Mouse (Mus musculus) limb, embryonic 10.5 days (tissue): ENCODE measurements around the gene Ggct. TPM values are rescaled to one million over a fixed set of nuclear protein-coding genes. Genes with fewer than 3 reads are reported as not detected.

Experiments used
- DNase-seq: peaks from one replicate; pipeline ENCODE4 v3.0.0-alpha.2; 2017; ENCODE audit warnings: low spot score
- H3K27ac ChIP-seq: fragments of 300-500 bp; sonication (generic); 2 replicates; pipeline ENCODE4 v1.5.1; 2016; ENCODE audit warnings: mild to moderate bottlenecking
- H3K27me3 ChIP-seq: fragments of 300-500 bp; sonication (generic); 2 replicates; pipeline ENCODE4 v1.6.1; 2016; ENCODE audit warnings: low read depth, mild to moderate bottlenecking; ENCODE audit not compliant: poor library complexity, severe bottlenecking
- H3K36me3 ChIP-seq: fragments of 300-500 bp; sonication (generic); 2 replicates; pipeline ENCODE4 v1.6.1; 2016; ENCODE audit warnings: mild to moderate bottlenecking, moderate library complexity
- H3K4me1 ChIP-seq: fragments of 300-500 bp; sonication (generic); 2 replicates; pipeline ENCODE4 v1.6.1; 2016
- H3K4me3 ChIP-seq: fragments of 300-500 bp; sonication (generic); 2 replicates; pipeline ENCODE4 v1.5.1; 2016; ENCODE audit warnings: mild to moderate bottlenecking, moderate library complexity
- H3K9me3 ChIP-seq: fragments of 300-500 bp; sonication (generic); replicated peaks from 2 replicates; pipeline ENCODE4 v1.6.1; 2016; ENCODE audit warnings: mild to moderate bottlenecking
- WGBS: fragments of 180-500 bp; shearing (Covaris S2); methylation state at CpG from one replicate; pipeline ENCODE4 v1.1.7; 2016; 5-methylcytosine and 5-hydroxymethylcytosine counted together
- polyA plus RNA-seq: library from polyadenylated mRNA; unstranded; fragments of >200 nt; fragmentation: Nextera tagmentation; extraction: Ambion mirVana; gene quantifications from 2 replicates; pipeline ENCODE4 v1.2.1, GENCODE M21; 2016

Gene Ggct
- polyA plus RNA-seq, 1 experiment from 2014 or later: 8.5 TPM

- DNase-seq: no peak
- Histone ChIP-seq H3K4me3 (no peak overlapping the region), H3K36me3 (no peaks in the 10 kb centered on the region), H3K27me3 (peaks cover 30% of the 10 kb centered on the region), H3K9me3 (no peaks in the 10 kb centered on the region), H3K27ac (no peak overlapping the region), H3K4me1 (peaks cover 28% of the 10 kb centered on the region)
- 72% methylated on average over 4 of the region's 4 CpGs for WGBS
Observed at GRCm38 (mm10) chr6:54939631-54940030, 53.1 kb downstream of the Ggct start.

GRCm38 (mm10) chr6:54936496-54936895, 56.3 kb downstream of the Ggct start:
- Histone ChIP-seq H3K36me3 (no peaks in the 10 kb centered on the region), H3K27ac (no peak overlapping the region), H3K27me3 (no peaks in the 10 kb centered on the region), H3K9me3 (no peaks in the 10 kb centered on the region), H3K4me3 (no peak overlapping the region), H3K4me1 (peaks cover 12% of the 10 kb centered on the region)
- no peak for DNase-seq
- 76% methylated on average over 2 of the region's 2 CpGs for WGBS

DNA sequence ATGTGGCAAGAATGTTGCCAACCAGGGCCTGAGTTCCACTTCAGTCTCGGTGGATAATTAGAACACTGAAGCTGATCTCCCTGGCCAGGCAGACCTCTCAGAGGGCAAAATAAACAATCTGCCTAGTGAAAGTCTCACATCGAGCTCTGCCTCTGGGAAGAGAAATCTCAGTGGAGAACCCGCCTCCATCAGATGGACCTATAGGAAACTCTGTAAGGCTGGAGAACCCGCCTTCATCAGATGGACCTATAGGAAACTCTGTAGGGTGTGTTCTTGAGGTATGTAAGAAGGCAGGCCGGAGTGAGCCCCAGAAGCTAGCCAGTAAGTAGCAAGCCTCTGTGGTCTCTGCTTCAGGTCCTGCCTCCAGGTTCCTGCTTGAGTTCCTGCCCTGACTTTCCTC, 57.8 kb downstream of the Ggct start:
- H3K36me3 ChIP-seq: no peaks in the 10 kb centered on the region
- no peak overlapping the region for H3K4me3 ChIP-seq
- H3K27me3 ChIP-seq: no peaks in the 10 kb centered on the region
- H3K27ac ChIP-seq: no peak overlapping the region
- DNase-seq: no peak
- H3K4me1 ChIP-seq: 0 out of 2 replicates have a peak, but pooled peaks cover 3% of the 10 kb centered on the region
- 83% methylated on average over 5 of the region's 5 CpGs for WGBS
- H3K9me3 ChIP-seq: no peaks in the 10 kb centered on the region

GRCm38 (mm10) chr6:54934313-54934712, 58.4 kb downstream of the Ggct start:
- DNase-seq: no peak
- no peaks in the 10 kb centered on the region for H3K4me1 ChIP-seq
- no peaks in the 10 kb centered on the region for H3K36me3 ChIP-seq
- H3K27me3 ChIP-seq: no peaks in the 10 kb centered on the region
- H3K4me3 ChIP-seq: no peak overlapping the region
- no peak overlapping the region for H3K27ac ChIP-seq
- WGBS: 91% methylated on average over 8 of the region's 8 CpGs
- H3K9me3 ChIP-seq: no peaks in the 10 kb centered on the region

- no peak overlapping the region for H3K4me3 ChIP-seq
- no peaks in the 10 kb centered on the region for H3K27me3 ChIP-seq
- 72% methylated on average over 3 of the region's 3 CpGs for WGBS
- no peaks in the 10 kb centered on the region for H3K9me3 ChIP-seq
- no peak overlapping the region for H3K27ac ChIP-seq
- DNase-seq: no peak
- H3K4me1 ChIP-seq: no peaks in the 10 kb centered on the region
- no peaks in the 10 kb centered on the region for H3K36me3 ChIP-seq
Observed at GRCm38 (mm10) chr6:54933866-54934265, 58.9 kb downstream of the Ggct start.

DNA sequence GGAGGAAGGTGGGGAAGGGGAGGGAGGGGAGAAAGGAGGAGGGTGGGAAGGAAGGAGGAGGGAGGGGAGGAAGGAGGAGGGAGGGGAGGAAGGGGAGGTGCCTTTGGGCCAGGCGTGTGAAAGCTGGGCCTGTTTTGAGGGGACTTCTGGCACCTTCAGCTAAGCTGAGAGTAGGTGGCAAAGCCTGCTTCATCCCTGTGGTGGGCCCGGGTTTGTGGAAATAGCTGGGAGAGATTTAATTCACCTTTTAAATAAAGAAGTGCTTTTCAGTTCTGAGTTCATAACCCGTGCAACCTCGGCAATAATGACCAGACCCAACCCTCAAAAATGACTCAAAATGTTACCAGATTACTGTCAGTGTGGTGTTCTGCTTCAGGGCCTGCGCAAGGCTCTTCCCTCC, 59.5 kb downstream of the Ggct start:
- H3K4me3 ChIP-seq: no peak overlapping the region
- no peak overlapping the region for H3K27ac ChIP-seq
- H3K27me3 ChIP-seq: no peaks in the 10 kb centered on the region
- no peaks in the 10 kb centered on the region for H3K9me3 ChIP-seq
- no peak for DNase-seq
- H3K36me3 ChIP-seq: no peaks in the 10 kb centered on the region
- 80% methylated on average over 5 of the region's 5 CpGs for WGBS
- no peaks in the 10 kb centered on the region for H3K4me1 ChIP-seq

Other genes with a start within 250 kb of the Ggct start
- gene Znrf2, start 176.0 kb downstream of the Ggct start, polyA plus RNA-seq: 2.0 and 2.3 TPM in 2 replicates
- gene Nod1, start 20.3 kb downstream of the Ggct start, polyA plus RNA-seq: 1.4 and 1.7 TPM in 2 replicates
- gene Gars, start 45.1 kb upstream of the Ggct start, polyA plus RNA-seq: 186 and 208 TPM in 2 replicates
- 0.11 TPM in 1 of 2 replicates, not detected in the other for gene Crhr2, start 140.1 kb upstream of the Ggct start, polyA plus RNA-seq
- gene Inmt, start 182.1 kb upstream of the Ggct start, polyA plus RNA-seq: 0.26 and 0.40 TPM in 2 replicates
- 15.5 and 16.2 TPM in 2 replicates for gene Mindy4, start 210.4 kb upstream of the Ggct start, polyA plus RNA-seq